Comparison of ENCODE assay signal across 14 mouse cellular contexts in genomic region chr3:79867121-79867709, GRCm38 (mm10). TPM values are rescaled to one million over a fixed set of nuclear protein-coding genes. Genes with fewer than 3 reads are reported as not detected.
A peak's percentile ranks its signal among the peaks of the same experiment; 100 is the strongest.
DNase-seq lines count a peak whose midpoint lies in the region; ATAC-seq and TF ChIP-seq lines count a peak whose summit lies in the region.
"Had no signal": no experiment of that assay in that cellular context is flagged by ENCODE, and none has a peak within 500 bp of the region (broad histone marks: within the 10 kb centered on the region; RNA-seq: fewer than 3 reads in every experiment).

No protein-coding gene starts in this region.

- H3K4me2 ChIP-seq in hindbrain, embryonic 13.5 days: no peak overlapping the region
- H3K4me2 ChIP-seq in hindbrain, embryonic 11.5 days (replicated peaks; ENCODE audit: low read depth, low read length): no peak overlapping the region
- H3K4me2 ChIP-seq in forebrain, embryonic 14.5 days (ENCODE audit: low read length): no peak overlapping the region
- 0 out of 2 replicates have a peak overlapping the region, but pooled peaks have one; percentile 5 for H3K4me2 ChIP-seq in midbrain, embryonic 14.5 days (ENCODE audit: low read length)
- H3K4me2 ChIP-seq in stomach, postnatal 0 days (replicated peaks; ENCODE audit: low read depth): no peak overlapping the region
- H3K4me2 ChIP-seq: embryonic facial prominence, embryonic 12.5 days; lung, embryonic 14.5 days had no signal

- no peak for DNase-seq in hindbrain, embryonic 11.5 days (ENCODE audit: low spot score)
- DNase-seq in brain, adult 2 months (ENCODE audit: low read depth, low spot score): peak; percentile 96
- DNase-seq in forebrain, embryonic 14.5 days (ENCODE audit: low spot score): peak; percentile 87
- peak; percentile 89 for DNase-seq in midbrain, embryonic 14.5 days
- no peak for DNase-seq in ovary, postnatal 14 days (ENCODE audit: low spot score)
- no peak for DNase-seq in stomach, postnatal 0 days (ENCODE audit: low spot score)
- DNase-seq: adrenal gland, adult 2 months; cerebellum, adult 11-12 months; lung, embryonic 14.5 days; thymus, adult 2 months had no signal

- ATAC-seq in hindbrain, embryonic 13.5 days (ENCODE audit: low FRiP score): peak; percentile 86
- no peak for ATAC-seq in hindbrain, embryonic 11.5 days (ENCODE audit: low FRiP score)
- peak; percentile 76 for ATAC-seq in forebrain, embryonic 14.5 days
- peak; percentile 78 for ATAC-seq in midbrain, embryonic 14.5 days (ENCODE audit: low FRiP score, low TSS enrichment)
- no peak for ATAC-seq in stomach, postnatal 0 days (ENCODE audit: low FRiP score, low TSS enrichment)
- ATAC-seq: Patski had no signal

- no peak overlapping the region for H3K4me3 ChIP-seq in hindbrain, embryonic 13.5 days
- H3K4me3 ChIP-seq in hindbrain, embryonic 11.5 days (ENCODE audit: low read depth, low read length): no peak overlapping the region
- H3K4me3 ChIP-seq in forebrain, embryonic 14.5 days (ENCODE audit: low read depth, low read length): no peak overlapping the region
- H3K4me3 ChIP-seq in midbrain, embryonic 14.5 days (replicated peaks; ENCODE audit: low read depth, low read length): no peak overlapping the region
- no peak overlapping the region for H3K4me3 ChIP-seq in stomach, postnatal 0 days (ENCODE audit: low read depth, low read length)
- H3K4me3 ChIP-seq: embryonic facial prominence, embryonic 12.5 days had no signal

- TF ChIP-seq CTCF in stomach, postnatal 0 days (IDR thresholded peaks at IDR 0.05; ENCODE audit: low read depth): no peak

- 21% methylated on average over 1 of the region's 1 CpGs for WGBS in hindbrain, embryonic 13.5 days
- WGBS in hindbrain, embryonic 11.5 days: 54% methylated on average over 1 of the region's 1 CpGs
- 9% methylated on average over 1 of the region's 1 CpGs for WGBS in forebrain, embryonic 14.5 days
- WGBS in midbrain, embryonic 14.5 days: 31% methylated on average over 1 of the region's 1 CpGs
- 70% methylated on average over 1 of the region's 1 CpGs for WGBS in stomach, postnatal 0 days

- peaks cover 16% of the 10 kb centered on the region for H3K4me1 ChIP-seq in hindbrain, embryonic 13.5 days (replicated peaks)
- H3K4me1 ChIP-seq in hindbrain, embryonic 11.5 days (replicated peaks; ENCODE audit: control insufficient read depth, insufficient read depth, low read length): no peaks in the 10 kb centered on the region
- peaks cover 18% of the 10 kb centered on the region for H3K4me1 ChIP-seq in forebrain, embryonic 14.5 days (ENCODE audit: control insufficient read depth, insufficient read depth, low read length)
- H3K4me1 ChIP-seq in midbrain, embryonic 14.5 days (ENCODE audit: control insufficient read depth, insufficient read depth, low read length): peaks cover 19% of the 10 kb centered on the region
- no peaks in the 10 kb centered on the region for H3K4me1 ChIP-seq in stomach, postnatal 0 days (replicated peaks; ENCODE audit: control insufficient read depth, insufficient read depth)
- H3K4me1 ChIP-seq: embryonic facial prominence, embryonic 12.5 days had no signal

- H3K27me3 ChIP-seq in hindbrain, embryonic 13.5 days: no peaks in the 10 kb centered on the region
- no peaks in the 10 kb centered on the region for H3K27me3 ChIP-seq in hindbrain, embryonic 11.5 days (ENCODE audit: control insufficient read depth, insufficient read depth, low read length)
- no peaks in the 10 kb centered on the region for H3K27me3 ChIP-seq in forebrain, embryonic 14.5 days (replicated peaks; ENCODE audit: control insufficient read depth, insufficient read depth, low read length)
- no peaks in the 10 kb centered on the region for H3K27me3 ChIP-seq in midbrain, embryonic 14.5 days (ENCODE audit: control insufficient read depth, insufficient read depth, low read length)
- H3K27me3 ChIP-seq in stomach, postnatal 0 days (ENCODE audit: control insufficient read depth, insufficient read depth, low read length): no peaks in the 10 kb centered on the region
- H3K27me3 ChIP-seq: embryonic facial prominence, embryonic 12.5 days; Patski had no signal

- no peaks in the 10 kb centered on the region for H3K36me3 ChIP-seq in hindbrain, embryonic 13.5 days
- no peaks in the 10 kb centered on the region for H3K36me3 ChIP-seq in hindbrain, embryonic 11.5 days (ENCODE audit: control insufficient read depth, insufficient read depth, low read length)
- no peaks in the 10 kb centered on the region for H3K36me3 ChIP-seq in forebrain, embryonic 14.5 days (ENCODE audit: control insufficient read depth, insufficient read depth, low read length)
- H3K36me3 ChIP-seq in midbrain, embryonic 14.5 days (ENCODE audit: control insufficient read depth, insufficient read depth, low read length): no peaks in the 10 kb centered on the region
- no peaks in the 10 kb centered on the region for H3K36me3 ChIP-seq in stomach, postnatal 0 days (ENCODE audit: control insufficient read depth, insufficient read depth, low read length)
- H3K36me3 ChIP-seq: embryonic facial prominence, embryonic 12.5 days had no signal

- no peak for TF ChIP-seq EP300 in stomach, postnatal 0 days (optimal IDR thresholded peaks at IDR 0.05)

- no peaks in the 10 kb centered on the region for H3K9me3 ChIP-seq in hindbrain, embryonic 13.5 days
- no peaks in the 10 kb centered on the region for H3K9me3 ChIP-seq in hindbrain, embryonic 11.5 days (ENCODE audit: control insufficient read depth, low read length)
- no peaks in the 10 kb centered on the region for H3K9me3 ChIP-seq in forebrain, embryonic 14.5 days (replicated peaks; ENCODE audit: control insufficient read depth, low read length)
- no peaks in the 10 kb centered on the region for H3K9me3 ChIP-seq in midbrain, embryonic 14.5 days (ENCODE audit: control insufficient read depth, low read length)
- no peaks in the 10 kb centered on the region for H3K9me3 ChIP-seq in stomach, postnatal 0 days (ENCODE audit: control insufficient read depth, low read length)
- H3K9me3 ChIP-seq: embryonic facial prominence, embryonic 12.5 days had no signal

- H3K9ac ChIP-seq in hindbrain, embryonic 13.5 days: no peak overlapping the region
- no peak overlapping the region for H3K9ac ChIP-seq in hindbrain, embryonic 11.5 days (ENCODE audit: low read depth, low read length)
- no peak overlapping the region for H3K9ac ChIP-seq in forebrain, embryonic 14.5 days (ENCODE audit: low read length)
- no peak overlapping the region for H3K9ac ChIP-seq in midbrain, embryonic 14.5 days (replicated peaks; ENCODE audit: low read length)
- no peak overlapping the region for H3K9ac ChIP-seq in stomach, postnatal 0 days (ENCODE audit: low read length)
- H3K9ac ChIP-seq: embryonic facial prominence, embryonic 12.5 days; lung, embryonic 14.5 days had no signal

- peak overlapping the region; percentile 88 for H3K27ac ChIP-seq in hindbrain, embryonic 13.5 days
- no peak overlapping the region for H3K27ac ChIP-seq in hindbrain, embryonic 11.5 days (ENCODE audit: low read depth, low read length)
- H3K27ac ChIP-seq in forebrain, embryonic 14.5 days (ENCODE audit: low read depth, low read length): peak overlapping the region; percentile 74
- H3K27ac ChIP-seq in midbrain, embryonic 14.5 days (replicated peaks; ENCODE audit: low read depth, low read length): peak overlapping the region; percentile 90
- H3K27ac ChIP-seq in stomach, postnatal 0 days (replicated peaks): no peak overlapping the region
- H3K27ac ChIP-seq: embryonic facial prominence, embryonic 12.5 days; kidney, postnatal 0 days had no signal

RNA-seq across cellular contexts. Expression of gene Tmem144, which starts 14.6 kb away (rescaled TPM):
- polyA plus RNA-seq in hindbrain, embryonic 13.5 days (2015; fragmentation: Nextera tagmentation; extraction: Ambion mirVana): 1.1 and 1.4 TPM in 2 replicates
- 3.1 and 4.6 TPM in 2 replicates for polyA plus RNA-seq in hindbrain, embryonic 11.5 days (2014; fragmentation: Nextera tagmentation; extraction: Ambion mirVana)
- 2.5 and 2.8 TPM in 2 replicates for polyA plus RNA-seq in forebrain, embryonic 14.5 days (2014; fragmentation: Nextera tagmentation; extraction: Ambion mirVana)
- polyA plus RNA-seq in midbrain, embryonic 14.5 days (2014; fragmentation: Nextera tagmentation; extraction: Ambion mirVana): 0.39 and 0.97 TPM in 2 replicates
- 1.7 and 2.2 TPM in 2 replicates for polyA plus RNA-seq in stomach, postnatal 0 days (2015; fragmentation: Nextera tagmentation; extraction: Ambion mirVana)

RNA-seq across cellular contexts. Expression of gene Fam198b, which starts 17.1 kb away (rescaled TPM):
- 3.9 and 5.1 TPM in 2 replicates for polyA plus RNA-seq in hindbrain, embryonic 13.5 days (2015; fragmentation: Nextera tagmentation; extraction: Ambion mirVana)
- 3.1 and 3.6 TPM in 2 replicates for polyA plus RNA-seq in hindbrain, embryonic 11.5 days (2014; fragmentation: Nextera tagmentation; extraction: Ambion mirVana)
- 1.2 and 1.3 TPM in 2 replicates for polyA plus RNA-seq in forebrain, embryonic 14.5 days (2014; fragmentation: Nextera tagmentation; extraction: Ambion mirVana)
- 0.72 and 0.77 TPM in 2 replicates for polyA plus RNA-seq in midbrain, embryonic 14.5 days (2014; fragmentation: Nextera tagmentation; extraction: Ambion mirVana)
- 7.9 and 8.6 TPM in 2 replicates for polyA plus RNA-seq in stomach, postnatal 0 days (2015; fragmentation: Nextera tagmentation; extraction: Ambion mirVana)

Comparison
In these comparisons a context has a peak if more than half of its experiments do, and no peak if none do; other contexts are left out.
1. ATAC-seq: peak in hindbrain, embryonic 13.5 days (single experiment), forebrain, embryonic 14.5 days (single experiment) and midbrain, embryonic 14.5 days (single experiment); none in hindbrain, embryonic 11.5 days (single experiment) and stomach, postnatal 0 days (single experiment).
2. H3K27ac ChIP-seq: peak in hindbrain, embryonic 13.5 days (single experiment), forebrain, embryonic 14.5 days (single experiment) and midbrain, embryonic 14.5 days (single experiment); none in hindbrain, embryonic 11.5 days (single experiment) and stomach, postnatal 0 days (single experiment).
3. DNase-seq: peak in brain, adult 2 months (single experiment), forebrain, embryonic 14.5 days (single experiment) and midbrain, embryonic 14.5 days (single experiment); none in hindbrain, embryonic 11.5 days (single experiment), ovary, postnatal 14 days (single experiment) and stomach, postnatal 0 days (single experiment).